Mouse (Mus musculus) MEL (cell line): Measurements from ENCODE around the gene D5Ertd579e. TPM values are rescaled to one million over a fixed set of nuclear protein-coding genes. Genes with fewer than 3 reads are reported as not detected.

Experiments
- DNase-seq: peaks from one replicate; pipeline ENCODE4 v3.0.0; 2011; ENCODE audit warnings: low read depth, low spot score
- H3K27ac ChIP-seq: 2 replicates; pipeline ENCODE4 v1.5.1; 2012; ENCODE audit warnings: low read depth, mild to moderate bottlenecking, control low read depth, low read length, moderate library complexity; ENCODE audit not compliant: control insufficient read depth
- H3K27me3 ChIP-seq, 2 experiments: fragments of 150-350 bp in 1 of 2; sonication (generic) in 1 of 2; 2 replicates each; pipeline ENCODE4 v1.6.1; 2012; ENCODE audit warnings: low read length in 2 of 2, mild to moderate bottlenecking in 2 of 2, improper control_type of control experiment in 1 of 2, moderate library complexity in 1 of 2; ENCODE audit not compliant: insufficient read depth in 2 of 2, control insufficient read depth in 1 of 2
- H3K36me3 ChIP-seq, 2 experiments: 2 replicates each; pipeline ENCODE4 v1.6.1; 2012 to 2014; ENCODE audit warnings: low read length in 2 of 2, improper control_type of control experiment in 1 of 2, inconsistent platforms in 1 of 2, mild to moderate bottlenecking in 1 of 2; ENCODE audit not compliant: insufficient read depth in 2 of 2, control insufficient read depth in 1 of 2
- H3K4me1 ChIP-seq, 2 experiments: fragments of 150-350 bp in 1 of 2; sonication (generic) in 1 of 2; 2 replicates each; pipeline ENCODE4 v1.6.1; 2012; ENCODE audit warnings: low read length in 2 of 2, improper control_type of control experiment in 1 of 2, mild to moderate bottlenecking in 1 of 2; ENCODE audit not compliant: insufficient read depth in 2 of 2, control insufficient read depth in 1 of 2
- H3K4me3 ChIP-seq, 2 experiments: fragments of 150-350 bp in 1 of 2; sonication (generic) in 1 of 2; 2 replicates each; pipeline ENCODE4 v1.5.1; 2012; ENCODE audit warnings: low read depth in 2 of 2, low read length in 2 of 2, mild to moderate bottlenecking in 2 of 2, moderate library complexity in 2 of 2, control low read depth in 1 of 2, improper control_type of control experiment in 1 of 2; ENCODE audit not compliant: control insufficient read depth in 1 of 2, insufficient read depth in 1 of 2
- H3K79me2 ChIP-seq: 2 replicates; pipeline ENCODE4 v1.6.1; 2012; ENCODE audit warnings: mild to moderate bottlenecking, low read length, moderate library complexity; ENCODE audit not compliant: control insufficient read depth, poor library complexity, insufficient read depth
- H3K9ac ChIP-seq: 2 replicates; pipeline ENCODE4 v1.6.1; 2012; ENCODE audit warnings: low read depth, mild to moderate bottlenecking, control low read depth, low read length, moderate library complexity; ENCODE audit not compliant: control insufficient read depth, poor library complexity, severe bottlenecking
- H3K9me3 ChIP-seq: fragments of 150-350 bp; sonication (generic); replicated peaks from 2 replicates; pipeline ENCODE4 v1.6.1; 2012; ENCODE audit warnings: mild to moderate bottlenecking, low read length, improper control_type of control experiment, moderate library complexity; ENCODE audit not compliant: insufficient read depth
- CHD2 ChIP-seq: IDR thresholded peaks from 2 replicates; pipeline ENCODE4 v1.6.1; 2011; ENCODE audit warnings: low read length, improper control_type of control experiment
- E2F4 ChIP-seq: IDR thresholded peaks from 2 replicates; pipeline ENCODE4 v1.6.1; 2011; ENCODE audit warnings: low read depth, low read length, improper control_type of control experiment, borderline replicate concordance
- EP300 ChIP-seq, 2 experiments: IDR thresholded peaks; 2 replicates each; pipeline ENCODE4 v1.6.1; 2011; ENCODE audit warnings: improper control_type of control experiment in 2 of 2, low read length in 2 of 2, low read depth in 1 of 2, mild to moderate bottlenecking in 1 of 2
- ETS1 ChIP-seq: IDR thresholded peaks from 2 replicates; pipeline ENCODE4 v1.6.1; 2012; ENCODE audit warnings: low read depth, mild to moderate bottlenecking, inconsistent platforms, low read length, improper control_type of control experiment, moderate library complexity
- GATA1 ChIP-seq: IDR thresholded peaks from 2 replicates; pipeline ENCODE4 v1.6.1; 2011; ENCODE audit warnings: low read depth, low read length, improper control_type of control experiment
- JUND ChIP-seq: IDR thresholded peaks from 2 replicates; pipeline ENCODE4 v1.6.1; 2011; ENCODE audit warnings: low read depth, mild to moderate bottlenecking, improper control_type of control experiment, low read length
- KAT2A ChIP-seq: conservative IDR thresholded peaks from 2 replicates; pipeline ENCODE4 v1.6.1; 2012; ENCODE audit warnings: low read depth, low read length, improper control_type of control experiment, inconsistent platforms
- MAX ChIP-seq: IDR thresholded peaks from 2 replicates; pipeline ENCODE4 v1.6.1; 2011; ENCODE audit warnings: low read length, improper control_type of control experiment
- MAZ ChIP-seq: IDR thresholded peaks from 2 replicates; pipeline ENCODE4 v1.6.1; 2012; ENCODE audit warnings: low read depth, mild to moderate bottlenecking, inconsistent platforms, low read length, improper control_type of control experiment
- MEF2A ChIP-seq: IDR thresholded peaks from 2 replicates; pipeline ENCODE4 v1.6.1; 2014; ENCODE audit warnings: low read depth, mild to moderate bottlenecking, inconsistent platforms, low read length, improper control_type of control experiment; ENCODE audit not compliant: poor library complexity, insufficient replicate concordance, severe bottlenecking; ENCODE audit errors: extremely low read depth
- MYB ChIP-seq: IDR thresholded peaks from 2 replicates; pipeline ENCODE4 v1.6.1; 2011; ENCODE audit warnings: mild to moderate bottlenecking, low read depth, low read length, improper control_type of control experiment
- MYC ChIP-seq: IDR thresholded peaks from 2 replicates; pipeline ENCODE4 v1.6.1; 2011; ENCODE audit warnings: low read depth, mild to moderate bottlenecking, low read length, improper control_type of control experiment, moderate library complexity
- NELFE ChIP-seq: IDR thresholded peaks from 2 replicates; pipeline ENCODE4 v1.6.1; 2011; ENCODE audit warnings: low read depth, low read length, improper control_type of control experiment
- NRF1 ChIP-seq: IDR thresholded peaks from 2 replicates; pipeline ENCODE4 v1.6.1; 2014; ENCODE audit warnings: low read depth, mild to moderate bottlenecking, inconsistent platforms, low read length, improper control_type of control experiment, moderate library complexity; ENCODE audit not compliant: poor library complexity, insufficient read depth, severe bottlenecking
- POLR2AphosphoS2 ChIP-seq: IDR thresholded peaks from 2 replicates; pipeline ENCODE4 v1.6.1; 2011; ENCODE audit warnings: low read length, improper control_type of control experiment
- POLR2AphosphoS5 ChIP-seq: IDR thresholded peaks from 2 replicates; pipeline ENCODE4 v1.6.1; 2012; ENCODE audit warnings: low read depth, borderline replicate concordance, mild to moderate bottlenecking, inconsistent platforms, low read length, moderate library complexity, mixed read lengths
- RAD21 ChIP-seq: IDR thresholded peaks from 2 replicates; pipeline ENCODE4 v1.6.1; 2011; ENCODE audit warnings: mild to moderate bottlenecking, low read depth, low read length, improper control_type of control experiment
- RCOR1 ChIP-seq: IDR thresholded peaks from 2 replicates; pipeline ENCODE4 v1.6.1; 2012; ENCODE audit warnings: low read depth, mild to moderate bottlenecking, inconsistent platforms, low read length, improper control_type of control experiment
- SMC3 ChIP-seq: IDR thresholded peaks from 2 replicates; pipeline ENCODE4 v1.6.1; 2011; ENCODE audit warnings: low read depth, low read length, improper control_type of control experiment
- TAL1 ChIP-seq: IDR thresholded peaks from 2 replicates; pipeline ENCODE4 v1.6.1; 2012; ENCODE audit warnings: mild to moderate bottlenecking, inconsistent platforms, low read length, moderate library complexity, mixed read lengths
- TCF12 ChIP-seq: IDR thresholded peaks from 2 replicates; pipeline ENCODE4 v1.6.1; 2014; ENCODE audit warnings: low read depth, mild to moderate bottlenecking, inconsistent platforms, low read length, improper control_type of control experiment, moderate library complexity
- UBTF ChIP-seq: IDR thresholded peaks from 2 replicates; pipeline ENCODE4 v1.6.1; 2012; ENCODE audit warnings: low read depth, mild to moderate bottlenecking, inconsistent platforms, low read length, improper control_type of control experiment, moderate library complexity, borderline replicate concordance; ENCODE audit not compliant: insufficient read depth
- ZC3H11A ChIP-seq: IDR thresholded peaks from 2 replicates; pipeline ENCODE4 v1.6.1; 2012; ENCODE audit warnings: low read depth, mild to moderate bottlenecking, inconsistent platforms, low read length, improper control_type of control experiment
- polyA plus RNA-seq, 2 experiments: library from polyadenylated mRNA; stranded (reverse) in 1 of 2; unstranded in 1 of 2; fragments of >175 nt in 1 of 2; fragments of >200 nt in 1 of 2; gene quantifications; 2 replicates each; pipeline versions ENCODE4 v1.2.1 to v1.2.4; 2012; ENCODE audit warnings: low replicate concordance in 2 of 2, low read depth in 1 of 2; ENCODE audit not compliant: insufficient read length in 2 of 2, insufficient read depth in 1 of 2, missing spikeins in 1 of 2
- total RNA-seq: library from RNA; depleted of rRNA; stranded (reverse); fragments of 300-350 nt; gene quantifications from 2 replicates; pipeline ENCODE4 v1.2.3, GENCODE M21; 2012

D5Ertd579e gene
- total and polyA plus RNA-seq, 3 experiments: 15.9 to 31.1 TPM; not detected in 1

- TF ChIP-seq KAT2A (no peak), NELFE (no peak), TAL1 (peak; percentile 85), UBTF (no peak), MEF2A (peak; percentile 96; the same call in 1 of the 2 replicates), ZC3H11A (no peak), TCF12 (peak; percentile 89), POLR2AphosphoS2 (no peak), POLR2AphosphoS5 (no peak), MAX (0 out of 2 replicates have a peak, but pooled peaks have one; percentile 52), JUND (no peak), SMC3 (no peak), NRF1 (no peak), MYC (peak; percentile 38; the same call in 1 of the 2 replicates), RAD21 (no peak), CHD2 (no peak), MYB (no peak), E2F4 (no peak), RCOR1 (peak; percentile 97)
These were observed 25.0 kb upstream of the D5Ertd579e start (continued) for GRCm38 (mm10) chr5:36720710-36721375.

- Histone ChIP-seq H3K4me1 (peaks cover 16 to 38% of the 10 kb centered on the region in 2 experiments), H3K9ac (no peak overlapping the region), H3K27me3 (no peaks in the 10 kb centered on the region), H3K79me2 (no peaks in the 10 kb centered on the region), H3K9me3 (no peaks in the 10 kb centered on the region), H3K27ac (peak overlapping the region; percentile 11; the same call in 1 of the 2 replicates), H3K36me3 (peaks cover 0 to 33% of the 10 kb centered on the region in 2 experiments; a peak in 2 of 4 replicates), H3K4me3 (no peak overlapping the region)
- TF ChIP-seq ETS1 (peak; percentile 29; the same call in 1 of the 2 replicates), TCF12 (peak; percentile 43), GATA1 (peak; percentile 59), CHD2 (no peak), MAZ (no peak), NELFE (no peak), EP300 (IDR thresholded peaks at IDR 0.05; ENCODE audit: low read depth in 1 of 2, low read length in 2 of 2) (peak; percentile 37 to 38; a peak in 2 of 4 replicates)
- DNase-seq: no peak
These were observed 24.4 kb upstream of the D5Ertd579e start for GRCm38 (mm10) chr5:36720219-36720618.
